Mouse (Mus musculus): ENCODE data around the gene Otc. TPM values are rescaled to one million over a fixed set of nuclear protein-coding genes. Genes with fewer than 3 reads are reported as not detected.
A peak's percentile ranks its signal among the peaks of the same experiment; 100 is the strongest.

The Otc gene
- polyA plus RNA-seq (2015; fragmentation: Nextera tagmentation; extraction: Ambion mirVana), result 55.4 and 59.9 TPM in 2 replicates

GRCm38 (mm10) chrX:10251852-10252504, at the start of gene Otc:
TSS of gene Otc (plus strand) at chrX:10252305.
- H3K9me3 ChIP-seq, result no peaks in the 10 kb centered on the region
- WGBS, result 48% methylated on average over 2 of the region's 2 CpGs
- no peaks in the 10 kb centered on the region for H3K4me1 ChIP-seq (replicated peaks)
- H3K4me2 ChIP-seq (replicated peaks), result 0 out of 2 replicates have a peak within 1 kb of the TSS, but pooled peaks have one; percentile 9
- H3K4me3 ChIP-seq (replicated peaks), result 0 out of 2 replicates have a peak within 1 kb of the TSS, but pooled peaks have one; percentile 9
- H3K27ac ChIP-seq, result no peak within 1 kb of the TSS
- no peak within 1 kb of the TSS for H3K9ac ChIP-seq
- H3K27me3 ChIP-seq (replicated peaks), result no peaks in the 10 kb centered on the region
- ATAC-seq, result peak; percentile 96
- H3K36me3 ChIP-seq, result no peaks in the 10 kb centered on the region

- Histone ChIP-seq H3K9ac (no peak overlapping the region), H3K27me3 (replicated peaks) (no peaks in the 10 kb centered on the region), H3K9me3 (no peaks in the 10 kb centered on the region), H3K4me2 (replicated peaks) (no peak overlapping the region), H3K4me1 (replicated peaks) (no peaks in the 10 kb centered on the region), H3K27ac (no peak overlapping the region), H3K4me3 (replicated peaks) (no peak overlapping the region), H3K36me3 (no peaks in the 10 kb centered on the region)
- 71% methylated on average over 5 of the region's 5 CpGs for WGBS
- no peak for ATAC-seq
Measured at GRCm38 (mm10) chrX:10205937-10206336, 46.2 kb upstream of the Otc start.

GRCm38 (mm10) chrX:10215972-10216371, 36.1 kb upstream of the Otc start:
- Histone ChIP-seq H3K9ac (peak overlapping the region; percentile 40; the same call in 1 of the 2 replicates), H3K27me3 (replicated peaks) (no peaks in the 10 kb centered on the region), H3K36me3 (no peaks in the 10 kb centered on the region), H3K27ac (peak overlapping the region; percentile 58; the same call in 1 of the 2 replicates), H3K4me1 (replicated peaks) (no peaks in the 10 kb centered on the region), H3K4me3 (replicated peaks) (peak overlapping the region; percentile 49), H3K9me3 (no peaks in the 10 kb centered on the region), H3K4me2 (replicated peaks) (peak overlapping the region; percentile 48)
- ATAC-seq, result peak; percentile 13
- WGBS, result 19% methylated on average over 16 of the region's 16 CpGs

- 9% methylated on average over 43 of the region's 47 CpGs for whole genome bisulfite sequencing
- Histone ChIP-seq H3K36me3 (no peaks in the 10 kb centered on the region), H3K27me3 (replicated peaks) (no peaks in the 10 kb centered on the region), H3K4me3 (replicated peaks) (peak within 1 kb of the TSS; percentile 49), H3K4me1 (replicated peaks) (no peaks in the 10 kb centered on the region), H3K9ac (peak within 1 kb of the TSS; percentile 40; the same call in 1 of the 2 replicates), H3K27ac (peak within 1 kb of the TSS; percentile 58; the same call in 1 of the 2 replicates), H3K4me2 (replicated peaks) (peak within 1 kb of the TSS; percentile 48), H3K9me3 (no peaks in the 10 kb centered on the region)
- peak; percentile 98 for ATAC-seq
Measured at GRCm38 (mm10) chrX:10216410-10216949, 35.6 kb upstream of the Otc start, which contains the start of gene Rpgr. TSS of gene Rpgr (minus strand) at chrX:10216920.

- no peak for ATAC-seq
- no peak overlapping the region for H3K27ac ChIP-seq
- no peak overlapping the region for H3K9ac ChIP-seq
- H3K36me3 ChIP-seq, result no peaks in the 10 kb centered on the region
- 68% methylated on average over 6 of the region's 6 CpGs for WGBS
- H3K27me3 ChIP-seq (replicated peaks), result no peaks in the 10 kb centered on the region
- H3K4me3 ChIP-seq (replicated peaks), result no peak overlapping the region
- H3K4me2 ChIP-seq (replicated peaks), result no peak overlapping the region
- no peaks in the 10 kb centered on the region for H3K4me1 ChIP-seq (replicated peaks)
- H3K9me3 ChIP-seq, result no peaks in the 10 kb centered on the region
Measured at GRCm38 (mm10) chrX:10219281-10219680, 32.8 kb upstream of the Otc start.

GRCm38 (mm10) chrX:10233051-10233450, 19.1 kb upstream of the Otc start:
- Histone ChIP-seq H3K9ac (no peak overlapping the region), H3K36me3 (no peaks in the 10 kb centered on the region), H3K4me2 (replicated peaks) (no peak overlapping the region), H3K4me3 (replicated peaks) (no peak overlapping the region), H3K27me3 (replicated peaks) (no peaks in the 10 kb centered on the region), H3K9me3 (no peaks in the 10 kb centered on the region), H3K27ac (no peak overlapping the region), H3K4me1 (replicated peaks) (no peaks in the 10 kb centered on the region)
- no peak for ATAC-seq
- 78% methylated on average over 2 of the region's 2 CpGs for WGBS

- Histone ChIP-seq H3K4me1 (replicated peaks) (no peaks in the 10 kb centered on the region), H3K9me3 (no peaks in the 10 kb centered on the region), H3K9ac (no peak overlapping the region), H3K4me2 (replicated peaks) (no peak overlapping the region), H3K27me3 (replicated peaks) (no peaks in the 10 kb centered on the region), H3K27ac (no peak overlapping the region), H3K4me3 (replicated peaks) (no peak overlapping the region), H3K36me3 (no peaks in the 10 kb centered on the region)
- ATAC-seq, result no peak
- 77% methylated on average over 3 of the region's 3 CpGs for WGBS
Measured at GRCm38 (mm10) chrX:10234617-10235016, 17.5 kb upstream of the Otc start.

GRCm38 (mm10) chrX:10239515-10239914, 12.6 kb upstream of the Otc start:
- Histone ChIP-seq H3K4me3 (replicated peaks) (no peak overlapping the region), H3K27me3 (replicated peaks) (no peaks in the 10 kb centered on the region), H3K27ac (no peak overlapping the region), H3K4me2 (replicated peaks) (no peak overlapping the region), H3K4me1 (replicated peaks) (no peaks in the 10 kb centered on the region), H3K9me3 (no peaks in the 10 kb centered on the region), H3K9ac (no peak overlapping the region), H3K36me3 (no peaks in the 10 kb centered on the region)
- 49% methylated on average over 4 of the region's 4 CpGs for WGBS
- peak; percentile 96 for ATAC-seq

GRCm38 (mm10) chrX:10243916-10244315, 8.2 kb upstream of the Otc start:
- H3K4me3 ChIP-seq (replicated peaks), result no peak overlapping the region
- no peaks in the 10 kb centered on the region for H3K27me3 ChIP-seq (replicated peaks)
- no peak overlapping the region for H3K9ac ChIP-seq
- no peak overlapping the region for H3K4me2 ChIP-seq (replicated peaks)
- no peaks in the 10 kb centered on the region for H3K36me3 ChIP-seq
- no peaks in the 10 kb centered on the region for H3K4me1 ChIP-seq (replicated peaks)
- H3K9me3 ChIP-seq, result no peaks in the 10 kb centered on the region
- no peak overlapping the region for H3K27ac ChIP-seq
- ATAC-seq, result no peak
- 79% methylated on average over 3 of the region's 3 CpGs for WGBS

GRCm38 (mm10) chrX:10251357-10251756, 748 bp upstream of the Otc start:
- Histone ChIP-seq H3K9me3 (no peaks in the 10 kb centered on the region), H3K27me3 (replicated peaks) (no peaks in the 10 kb centered on the region), H3K9ac (no peak overlapping the region), H3K4me3 (replicated peaks) (no peak overlapping the region), H3K27ac (no peak overlapping the region), H3K36me3 (no peaks in the 10 kb centered on the region), H3K4me1 (replicated peaks) (no peaks in the 10 kb centered on the region), H3K4me2 (replicated peaks) (no peak overlapping the region)
- ATAC-seq, result no peak

GRCm38 (mm10) chrX:10257774-10258173, 5.7 kb downstream of the Otc start:
- H3K9ac ChIP-seq, result no peak overlapping the region
- ATAC-seq, result peak; percentile 49; the same call in 1 of the 2 replicates
- H3K27ac ChIP-seq, result no peak overlapping the region
- H3K9me3 ChIP-seq, result no peaks in the 10 kb centered on the region
- H3K27me3 ChIP-seq (replicated peaks), result no peaks in the 10 kb centered on the region
- H3K4me1 ChIP-seq (replicated peaks), result no peaks in the 10 kb centered on the region
- WGBS, result 72% methylated on average over 1 of the region's 1 CpGs
- H3K4me2 ChIP-seq (replicated peaks), result no peak overlapping the region
- no peak overlapping the region for H3K4me3 ChIP-seq (replicated peaks)
- no peaks in the 10 kb centered on the region for H3K36me3 ChIP-seq

- no peak for ATAC-seq
- Histone ChIP-seq H3K4me3 (replicated peaks) (no peak overlapping the region), H3K36me3 (no peaks in the 10 kb centered on the region), H3K27me3 (replicated peaks) (no peaks in the 10 kb centered on the region), H3K9me3 (no peaks in the 10 kb centered on the region), H3K4me2 (replicated peaks) (no peak overlapping the region), H3K4me1 (replicated peaks) (no peaks in the 10 kb centered on the region), H3K27ac (no peak overlapping the region), H3K9ac (no peak overlapping the region)
- WGBS, result 74% methylated on average over 5 of the region's 5 CpGs
Measured at GRCm38 (mm10) chrX:10258260-10258659, 6.2 kb downstream of the Otc start.

GRCm38 (mm10) chrX:10268308-10268707, 16.2 kb downstream of the Otc start:
- no peaks in the 10 kb centered on the region for H3K36me3 ChIP-seq
- H3K9me3 ChIP-seq, result no peaks in the 10 kb centered on the region
- 71% methylated on average over 3 of the region's 3 CpGs for WGBS
- no peak overlapping the region for H3K9ac ChIP-seq
- no peaks in the 10 kb centered on the region for H3K4me1 ChIP-seq (replicated peaks)
- no peak overlapping the region for H3K4me2 ChIP-seq (replicated peaks)
- ATAC-seq, result no peak
- no peak overlapping the region for H3K27ac ChIP-seq
- H3K27me3 ChIP-seq (replicated peaks), result no peaks in the 10 kb centered on the region
- no peak overlapping the region for H3K4me3 ChIP-seq (replicated peaks)

Measured in intestine, embryonic 15.5 days (tissue).